Mouse (Mus musculus) testis, postnatal 14 days (tissue): ENCODE measurements at regions not wholly inside any gene's neighbourhood (a gene's known extent, or its start where the extent isn't known, plus 50 kb on each side); places are given as distances from the start of the nearest gene placed in this dataset.
"Not testable (repeated sequence)": the region's sequence is repeated elsewhere in the genome, so short reads cannot be mapped to it uniquely, and the experiment has no call there.

Experiments
- DNase-seq: peaks from one replicate; pipeline ENCODE4 v3.0.0; 2021; ENCODE audit warnings: low spot score

DNA sequence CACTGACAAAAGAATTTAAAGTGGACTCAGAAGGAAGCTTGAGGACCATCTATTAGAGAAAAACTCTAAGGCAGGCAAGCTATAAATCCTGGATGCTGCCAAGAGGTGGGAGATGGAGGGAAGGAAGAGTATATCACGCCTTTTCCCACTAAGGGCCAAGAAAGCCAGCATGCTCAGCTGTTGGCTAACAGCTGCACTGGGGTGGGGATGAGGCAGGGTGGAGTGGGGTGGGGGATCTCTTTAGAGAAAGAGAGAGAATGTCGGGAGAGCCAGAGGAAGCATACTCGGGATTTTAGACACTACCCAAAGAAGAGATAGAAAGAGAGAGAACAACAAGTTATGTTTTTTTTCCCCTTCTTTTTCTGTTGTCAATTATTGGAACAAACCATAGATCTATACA lies 115.2 kb upstream of the Shb start:
- no peak for DNase-seq

DNA sequence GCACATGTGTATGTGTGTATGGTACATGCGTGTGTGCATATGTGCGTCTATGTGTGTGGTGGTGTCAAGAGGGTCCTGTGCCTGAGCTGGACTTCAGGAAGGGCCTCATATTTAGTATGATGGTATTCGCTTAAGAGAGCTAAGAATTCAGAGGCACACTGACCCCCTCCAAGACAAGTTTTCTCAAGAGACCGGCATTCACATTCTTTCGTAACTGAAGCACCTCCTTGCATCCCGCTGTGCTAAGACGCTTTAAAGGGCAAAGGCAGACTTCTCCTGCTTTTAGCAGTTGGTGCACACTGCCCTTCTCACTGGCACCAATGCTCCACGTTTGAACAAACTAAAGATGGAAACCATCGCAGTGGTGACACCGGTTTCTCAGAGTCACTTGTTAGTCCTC lies 110.3 kb upstream of the Shb start:
- DNase-seq, result no peak

DNA sequence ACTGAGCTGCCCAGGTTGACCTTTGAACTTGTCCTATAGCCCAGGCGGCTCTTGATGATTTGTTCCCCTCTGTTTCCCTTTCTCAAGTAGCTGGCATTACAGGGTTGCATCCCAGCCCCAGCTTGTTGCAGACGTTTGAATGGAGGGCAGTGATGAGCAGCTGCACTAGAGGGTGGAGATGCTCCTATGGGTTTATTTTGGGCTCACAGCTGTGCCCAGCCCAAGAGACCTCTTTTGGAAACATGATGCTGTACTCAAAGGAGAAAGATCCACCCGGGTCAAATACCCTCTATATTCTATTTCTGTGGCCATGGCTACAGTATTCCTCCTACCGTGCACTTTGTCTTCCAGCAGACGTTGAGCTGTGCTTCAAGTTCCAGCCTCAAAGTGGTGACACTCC lies 109.0 kb upstream of the Shb start:
- DNase-seq, result no peak

DNA sequence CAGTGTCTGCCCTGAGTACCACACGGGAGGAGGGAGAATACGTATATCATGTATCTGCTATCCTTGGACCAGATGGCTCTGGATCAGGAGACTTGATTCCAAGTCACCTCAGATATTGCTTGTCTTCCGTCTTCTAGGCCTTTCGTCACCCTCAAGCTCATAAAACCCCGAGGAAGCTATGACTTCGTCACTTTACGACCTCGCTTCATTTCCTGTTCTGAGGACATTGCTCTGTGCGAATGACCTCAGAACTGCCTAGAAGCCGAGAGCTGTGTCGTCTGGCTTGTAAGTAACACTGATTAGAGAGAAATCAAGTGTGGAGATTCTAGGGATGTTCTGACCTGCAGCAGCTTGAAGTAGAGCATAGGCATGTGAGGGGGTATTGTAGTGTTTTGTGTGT lies 108.4 kb upstream of the Shb start:
- no peak for DNase-seq

DNA sequence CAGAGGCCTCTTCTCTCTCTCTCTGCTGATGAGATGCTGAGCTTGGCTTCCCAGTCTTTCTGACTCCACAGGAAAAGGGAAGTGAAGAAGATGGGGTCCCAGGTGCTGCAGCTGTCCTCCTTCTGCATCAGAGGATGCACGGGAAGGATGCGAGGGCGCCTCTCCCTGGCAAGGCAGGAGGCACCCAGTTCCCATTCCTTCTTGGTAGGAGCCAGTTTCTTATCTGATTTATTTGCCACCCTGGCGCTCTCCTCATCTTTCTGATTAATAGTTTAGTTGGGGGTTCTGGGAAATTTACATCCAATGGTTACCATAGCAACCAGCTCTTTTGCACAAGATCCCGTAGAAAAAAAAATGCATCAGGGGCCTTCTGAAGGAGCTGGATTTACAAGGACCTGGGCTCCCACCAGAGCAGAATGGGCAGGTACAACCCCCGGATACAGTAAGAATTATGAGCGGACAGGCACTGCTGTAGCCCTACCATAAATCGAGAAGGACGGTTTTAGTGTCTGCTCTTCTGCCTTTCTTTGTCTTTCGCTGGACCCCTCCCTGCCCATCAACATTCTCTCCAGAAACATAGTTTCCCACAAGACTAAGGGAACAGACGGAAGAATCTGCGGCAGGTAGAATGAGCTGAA lies 107.2 kb upstream of the Shb start:
- DNase-seq, result no peak

DNA sequence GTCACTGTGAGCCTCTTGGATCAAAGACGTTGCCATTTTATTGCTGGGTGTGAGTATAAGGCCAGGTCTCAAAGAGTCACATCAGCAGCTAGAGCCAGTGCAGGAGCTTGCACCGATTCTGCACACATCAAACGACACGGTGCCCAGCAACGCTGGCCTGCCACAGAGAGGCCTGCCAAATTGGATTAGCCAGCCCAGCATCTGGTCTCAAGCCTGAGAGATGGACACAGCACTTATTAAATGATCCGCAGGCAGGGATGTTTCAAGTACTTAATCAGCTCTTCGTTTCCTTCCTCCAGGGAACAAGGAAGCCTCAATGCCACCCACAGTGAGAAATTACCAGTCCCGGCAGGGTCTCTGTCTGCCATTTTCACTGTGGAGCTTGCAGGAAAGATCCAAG lies 106.1 kb upstream of the Shb start:
- no peak for DNase-seq

DNA sequence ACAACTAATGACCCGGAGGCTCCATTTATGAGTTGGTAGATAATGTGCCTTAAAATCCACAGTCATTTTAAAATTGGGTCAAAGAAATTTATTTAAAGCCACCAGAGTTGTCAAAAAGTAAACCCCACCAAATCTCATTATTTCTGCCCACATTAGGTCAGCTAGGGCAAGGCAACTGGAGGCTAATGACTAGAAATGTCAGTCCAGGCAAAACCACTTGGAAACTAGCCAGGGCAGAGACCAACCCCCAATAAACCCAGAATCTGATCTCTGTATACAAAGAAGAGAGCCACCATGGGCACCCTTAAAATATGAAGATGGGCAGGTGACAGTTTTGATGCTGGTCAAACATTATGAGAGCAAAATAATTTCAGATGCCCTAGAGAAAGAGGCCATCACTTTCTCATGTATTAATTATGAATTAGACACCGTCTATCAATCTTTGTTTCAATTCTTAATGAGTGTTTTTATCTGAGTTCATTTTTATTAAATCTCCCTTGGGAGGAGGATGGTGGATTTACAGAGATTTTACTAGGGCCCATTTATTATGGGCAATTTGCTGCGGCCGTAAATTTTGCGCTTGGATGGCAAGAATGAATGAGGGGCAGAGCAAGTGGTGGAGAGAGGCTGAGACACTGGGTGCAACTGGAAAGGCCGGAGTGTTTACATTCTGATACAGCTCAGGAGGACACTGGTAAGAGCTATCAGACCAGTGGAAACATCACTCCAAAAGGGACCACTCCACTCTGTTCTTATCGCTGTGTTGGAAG lies 99.2 kb upstream of the Shb start:
- DNase-seq, result no peak

DNA sequence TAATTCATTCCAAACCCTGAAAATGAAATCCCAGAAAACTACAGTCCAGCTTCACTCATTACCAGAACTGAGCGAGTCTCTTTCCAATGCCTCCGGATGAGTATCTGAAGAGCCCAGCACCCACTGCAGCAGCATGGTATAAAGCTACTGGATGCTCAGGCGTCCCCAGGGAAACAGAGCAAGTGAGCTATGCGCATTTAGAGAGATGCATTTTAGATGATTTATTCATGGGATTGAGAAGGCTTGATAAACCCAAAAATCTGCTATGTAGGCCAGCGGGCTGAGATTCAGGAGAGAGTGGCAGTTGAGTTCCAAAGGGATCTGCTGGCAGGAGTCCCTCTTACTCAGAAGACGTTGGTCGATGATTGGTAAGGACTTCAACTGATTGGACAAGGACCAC lies 93.4 kb upstream of the Shb start:
- no peak for DNase-seq

DNA sequence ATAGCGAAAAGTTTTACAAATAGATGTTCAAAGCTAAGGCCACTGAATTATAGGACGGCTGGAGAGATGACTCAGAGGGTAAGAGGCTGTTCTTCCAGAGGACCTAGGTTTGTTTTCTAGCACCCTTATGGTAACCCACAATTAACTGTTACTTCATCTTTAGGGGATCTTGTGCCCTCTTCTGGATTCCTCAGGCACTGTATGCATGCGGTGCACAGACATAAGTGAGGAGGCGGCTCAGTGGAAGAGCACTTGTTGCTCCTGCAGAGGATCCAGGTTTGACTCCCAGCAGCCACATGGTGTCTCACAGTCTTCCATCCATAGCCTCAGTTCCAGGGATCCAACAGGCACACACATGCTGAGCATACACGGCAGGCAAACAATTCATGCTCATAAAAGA lies 89.7 kb upstream of the Shb start:
- DNase-seq, result no peak

DNA sequence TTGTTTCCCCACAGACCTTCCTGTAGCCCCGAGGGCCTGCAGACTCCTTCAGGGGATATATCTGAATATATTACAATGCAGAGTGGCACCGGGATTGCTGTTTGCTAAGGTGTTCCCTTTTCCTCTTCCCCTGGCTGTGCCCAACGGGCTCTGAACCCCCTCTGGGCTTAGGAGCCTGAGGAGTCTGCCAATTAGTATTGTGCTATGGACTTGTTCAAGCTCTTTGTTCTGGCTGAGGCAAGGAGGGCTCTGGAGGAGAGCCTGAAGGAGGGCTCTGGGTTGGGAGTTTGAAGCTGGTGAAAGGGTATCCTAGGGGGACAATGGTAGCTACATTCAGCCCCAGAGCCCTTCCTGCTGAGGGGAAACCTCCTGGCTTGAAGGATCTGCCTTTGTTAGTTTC lies 84.9 kb upstream of the Shb start:
- no peak for DNase-seq

DNA sequence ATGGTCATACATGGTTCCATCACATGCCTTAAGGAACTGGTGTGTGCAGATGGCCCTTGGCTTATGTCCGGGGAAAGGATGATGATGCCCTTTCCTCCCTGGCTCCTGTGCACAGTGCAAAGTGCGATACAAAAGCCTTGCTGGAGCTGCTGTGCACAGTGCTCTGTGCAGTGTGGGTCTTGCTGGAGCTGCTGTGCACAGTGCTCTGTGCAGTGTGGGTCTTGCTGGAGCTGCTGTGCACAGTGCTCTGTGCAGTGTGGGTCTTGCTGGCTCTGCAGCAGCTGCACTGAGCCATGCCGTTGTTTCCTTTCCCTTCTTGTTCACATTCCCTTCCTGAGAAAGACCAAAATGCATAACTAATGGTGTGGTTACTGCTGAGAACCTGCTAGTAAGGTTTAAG lies 81.2 kb upstream of the Shb start:
- not testable (repeated sequence) for DNase-seq

DNA sequence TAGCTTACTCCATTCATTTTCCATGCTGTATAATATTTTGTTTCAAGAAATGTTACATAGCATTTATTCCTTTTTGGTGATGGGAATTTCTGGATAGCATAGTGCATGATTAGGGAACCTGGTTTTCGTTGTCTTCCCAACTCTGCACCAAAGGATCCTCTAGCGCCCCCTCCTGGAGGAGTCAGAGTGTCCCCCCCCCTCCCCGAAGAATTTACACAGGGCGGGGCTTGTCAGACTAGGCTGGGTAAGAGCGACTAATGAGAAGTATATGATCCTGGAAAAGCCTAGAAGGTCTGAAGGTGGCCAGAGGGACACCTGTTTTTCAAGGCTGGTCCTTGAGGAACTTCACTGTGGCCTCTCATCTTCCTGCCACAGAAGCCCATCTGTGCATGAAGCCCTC lies 79.9 kb upstream of the Shb start:
- no peak for DNase-seq

DNA sequence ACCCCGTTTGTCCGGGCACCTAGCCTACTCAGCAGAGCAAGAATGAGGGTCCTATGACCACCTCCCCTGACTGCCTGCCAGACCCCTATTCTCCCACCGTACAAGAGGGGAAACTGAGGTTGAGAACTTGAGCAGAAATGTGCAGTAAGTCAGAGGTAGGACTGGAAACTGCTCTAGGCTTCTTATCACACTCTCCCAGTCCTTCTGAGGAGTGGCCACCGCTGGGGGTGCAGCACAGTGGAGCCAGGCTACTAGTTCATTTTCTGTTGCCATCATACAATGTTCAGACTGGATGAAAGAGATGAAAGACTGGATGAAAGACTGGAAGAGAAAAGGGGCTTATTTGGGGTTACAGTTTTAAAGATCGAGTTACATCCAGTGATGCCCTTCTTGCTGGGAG lies 78.7 kb upstream of the Shb start:
- DNase-seq, result no peak

DNA sequence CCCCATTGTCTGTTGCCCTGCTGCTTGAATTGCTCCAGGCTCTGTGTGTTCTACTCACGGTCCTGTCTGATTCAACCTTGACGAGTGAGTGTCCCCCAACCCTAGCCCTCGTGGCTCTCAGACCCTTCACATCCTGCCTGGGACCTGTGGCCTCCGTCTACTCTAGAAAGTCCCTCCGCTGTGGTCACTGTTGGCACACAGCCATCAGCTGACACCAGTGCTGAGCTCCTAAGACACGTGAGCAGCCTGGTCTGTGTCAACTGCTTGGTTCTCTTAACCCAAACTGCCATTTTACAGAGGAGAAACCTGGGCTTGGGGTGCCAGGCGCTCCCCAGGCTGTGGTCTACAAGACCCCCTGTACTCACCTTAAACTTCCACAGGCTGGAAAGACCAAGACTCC lies 74.3 kb upstream of the Shb start:
- DNase-seq, result no peak

DNA sequence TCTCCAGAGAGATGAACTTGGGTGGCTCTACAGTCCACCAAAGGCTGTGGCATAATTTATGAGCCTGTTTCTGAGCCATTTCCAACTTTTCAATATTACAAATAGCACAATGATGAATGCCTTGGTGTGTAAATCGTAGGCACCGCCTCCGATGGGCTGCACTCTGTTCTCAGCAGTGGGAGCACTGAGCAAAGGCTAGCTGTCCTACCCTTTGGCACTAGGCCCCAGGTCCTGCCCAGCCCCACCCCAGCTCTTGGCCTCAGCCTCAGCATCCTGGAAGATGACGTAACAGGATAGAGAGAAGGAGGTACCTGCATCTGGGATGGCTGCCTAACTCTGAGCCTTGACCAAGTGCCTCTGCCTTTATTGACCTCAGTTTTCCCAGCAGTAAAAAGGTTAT lies 73.4 kb upstream of the Shb start:
- no peak for DNase-seq

DNA sequence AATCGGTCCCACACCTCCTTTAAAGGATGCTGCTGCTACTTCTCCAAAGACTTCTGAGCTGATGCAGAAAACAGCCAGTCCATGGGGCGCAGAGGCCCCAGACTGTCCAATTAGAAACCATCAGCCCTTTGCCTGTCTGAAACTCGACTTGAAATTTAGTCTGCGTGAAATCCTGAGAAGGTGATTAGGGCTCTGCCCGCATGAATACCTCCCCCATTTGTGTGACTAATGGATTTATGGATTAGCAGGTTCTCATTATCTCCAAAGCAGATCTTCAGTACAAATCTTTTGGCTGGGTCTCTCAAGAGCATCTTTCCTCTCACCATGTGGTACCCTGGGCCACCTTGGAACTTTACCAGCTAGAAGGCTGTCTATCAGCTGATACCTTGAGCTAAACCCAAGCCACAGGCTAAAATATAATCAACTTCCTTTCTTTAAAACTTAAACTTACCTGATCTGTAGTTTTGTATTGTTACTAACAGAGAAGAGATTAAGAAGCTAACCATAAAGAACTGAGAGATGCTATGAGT lies 72.1 kb upstream of the Shb start:
- DNase-seq, result no peak

DNA sequence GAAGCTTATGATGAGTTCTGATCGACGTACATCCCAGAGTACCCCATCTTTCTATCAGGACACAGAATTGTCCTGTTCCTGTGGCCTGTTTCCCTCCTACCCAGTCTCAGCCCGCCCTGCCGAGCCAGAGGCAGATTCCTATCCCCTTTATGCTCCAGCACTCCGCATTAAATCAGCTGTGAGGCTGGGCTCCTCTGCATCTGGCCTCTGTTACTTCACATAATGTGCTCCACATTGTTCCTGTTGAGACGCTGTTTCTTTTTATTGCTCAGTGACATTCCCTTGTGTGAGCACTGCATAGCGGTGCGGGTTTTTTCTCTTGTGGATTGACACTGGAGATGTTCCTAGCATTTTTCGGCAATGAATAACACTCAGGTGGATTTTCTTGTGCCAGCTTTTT lies 68.2 kb upstream of the Shb start:
- no peak for DNase-seq

DNA sequence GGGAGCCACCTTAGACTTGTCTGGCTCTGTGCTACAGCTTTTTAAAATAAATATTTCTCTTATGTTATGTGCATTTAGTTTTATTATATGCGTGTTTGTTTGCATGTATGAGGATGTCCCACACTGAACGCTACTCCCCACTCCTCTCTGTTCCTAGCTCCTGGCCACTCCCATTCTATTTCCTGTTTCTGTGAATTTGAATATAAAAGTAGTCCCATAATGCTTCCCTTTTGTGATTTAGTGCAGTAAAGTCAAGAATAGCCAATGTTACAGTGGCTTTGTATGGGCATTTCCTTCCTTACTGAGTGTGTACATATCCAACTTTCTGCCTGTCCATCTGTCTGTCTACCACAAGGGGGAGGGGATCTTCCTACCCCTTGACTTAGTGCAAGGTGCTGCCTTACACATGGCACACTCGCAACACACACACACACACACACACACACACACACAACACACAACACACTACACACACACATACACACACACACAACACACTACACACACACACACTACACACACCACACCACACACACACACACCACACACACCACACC lies 61.2 kb upstream of the Shb start:
- DNase-seq, result no peak

DNA sequence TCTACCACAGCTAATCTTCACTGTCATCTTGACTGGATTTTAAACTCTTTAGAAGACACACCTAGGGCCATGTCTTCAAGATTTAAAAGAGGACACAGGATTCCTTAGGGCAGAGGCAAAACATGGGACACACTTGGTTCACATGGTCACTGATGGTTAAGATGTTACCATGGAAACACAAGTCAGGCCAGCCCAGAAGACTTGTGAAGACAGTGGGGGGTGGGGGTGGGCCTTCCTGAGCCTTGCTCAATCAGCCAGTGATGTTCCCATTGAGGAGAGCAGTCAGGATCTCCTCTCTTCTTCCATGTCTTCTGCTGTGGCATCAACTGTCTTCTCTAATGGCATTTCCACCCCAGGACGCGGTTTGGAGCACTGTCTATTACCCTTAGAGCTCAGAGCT lies 60.5 kb upstream of the Shb start:
- DNase-seq, result no peak

DNA sequence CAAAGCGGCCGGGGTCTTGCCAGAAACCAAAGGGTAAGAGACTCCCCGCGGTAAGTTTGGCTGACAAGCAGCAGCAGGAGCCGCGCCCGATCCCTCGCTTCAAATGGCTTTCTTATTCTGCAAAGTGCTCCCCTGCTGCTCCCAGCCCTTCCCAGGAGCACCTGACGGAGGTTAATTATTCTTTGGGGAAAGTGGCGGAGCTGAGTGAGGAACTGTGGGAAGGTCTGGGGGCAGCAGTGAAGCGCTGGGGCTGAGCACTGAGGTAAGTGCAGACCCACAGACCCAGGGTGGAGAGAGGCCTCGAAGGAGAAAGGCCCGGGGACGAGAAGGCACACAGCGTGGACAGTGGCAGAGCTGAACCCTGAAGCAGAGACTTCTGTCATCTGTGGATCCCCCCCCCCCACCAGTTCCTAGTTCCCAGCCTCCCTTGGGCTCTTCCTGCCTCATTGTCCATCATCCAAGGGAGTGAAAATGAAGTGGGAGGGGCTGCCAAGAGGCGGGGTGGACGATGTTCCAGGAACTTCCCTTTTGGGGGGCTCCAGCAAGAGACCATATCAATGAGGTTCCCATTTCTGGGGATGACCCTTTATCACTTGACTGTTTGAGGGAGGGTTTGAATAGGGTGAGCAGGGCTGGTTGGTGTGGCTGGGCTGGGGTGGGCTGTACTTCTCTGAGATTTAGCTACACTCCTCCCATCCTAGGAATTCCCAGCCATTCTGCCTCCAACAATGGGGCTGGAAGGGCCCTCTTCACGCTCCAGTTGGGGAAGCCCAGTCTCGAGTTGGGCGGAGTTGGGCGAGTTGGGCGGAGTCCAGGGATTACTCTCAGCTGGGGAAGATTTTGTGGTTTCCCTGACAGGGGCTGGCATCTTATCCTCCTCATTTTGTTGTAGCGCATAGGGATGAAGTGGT lies 59.4 kb upstream of the Shb start:
- no peak for DNase-seq

DNA sequence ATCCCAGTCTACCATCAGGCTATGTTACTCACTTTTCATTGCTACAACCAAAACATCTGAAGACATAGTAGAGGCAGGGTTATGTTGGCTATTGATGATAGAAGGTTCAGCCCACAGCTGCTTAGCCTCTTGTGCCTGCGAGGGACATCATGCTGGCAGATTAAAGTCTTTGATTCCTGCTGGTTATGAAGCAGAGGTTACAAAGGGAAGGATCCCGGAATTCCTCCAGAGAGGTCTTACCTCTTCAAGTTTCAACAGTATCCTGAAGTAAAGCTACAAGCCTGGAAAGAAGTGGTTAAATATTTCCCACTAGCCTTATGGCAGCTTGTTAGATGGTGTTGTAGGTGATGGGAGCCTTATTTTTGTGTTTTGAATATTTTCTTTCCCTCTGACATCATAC lies 58.6 kb upstream of the Shb start:
- DNase-seq, result no peak

DNA sequence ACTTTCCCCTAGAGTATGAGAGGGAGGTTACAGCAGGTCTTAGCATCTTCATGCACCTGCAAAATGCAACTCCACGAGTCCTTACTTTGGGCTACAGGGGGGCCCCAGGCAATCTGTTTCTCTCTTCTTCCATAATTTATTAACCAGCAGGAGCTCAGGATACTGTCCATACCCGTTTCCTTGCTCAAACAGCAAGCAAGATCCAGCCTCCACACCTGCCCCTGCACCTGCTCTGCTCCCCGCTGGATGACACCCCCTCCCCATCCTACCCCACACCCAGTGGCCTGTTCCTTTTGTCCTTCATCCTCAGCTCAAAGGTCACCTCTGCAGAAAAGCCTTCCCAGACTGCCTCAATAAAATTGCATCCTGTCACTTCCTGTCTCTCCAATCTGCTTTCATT lies 56.1 kb upstream of the Shb start:
- no peak for DNase-seq

DNA sequence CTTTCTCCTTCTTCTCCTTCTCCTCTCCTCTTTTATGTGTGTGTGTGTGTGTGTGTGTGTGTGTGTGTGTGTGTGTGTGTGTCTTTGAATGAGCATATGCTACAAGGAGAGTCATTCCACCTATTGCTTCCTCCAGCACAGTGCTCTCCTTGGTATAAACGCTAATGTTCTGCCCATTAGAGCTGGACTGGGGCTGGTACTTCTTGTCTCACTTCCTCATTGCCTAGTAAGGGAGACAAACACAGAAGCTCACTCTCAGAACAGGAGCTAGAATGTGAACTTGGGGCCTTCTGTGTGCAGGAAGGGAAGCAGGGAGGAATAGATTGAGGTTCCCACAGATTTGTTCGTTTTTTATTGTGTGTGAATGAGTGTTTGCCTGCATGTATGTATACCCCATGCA lies 54.9 kb upstream of the Shb start:
- DNase-seq, result no peak
